Mouse (Mus musculus) embryo, embryonic 10.5 days (tissue): ENCODE measurements at regions not wholly inside any gene's neighbourhood (a gene's known extent, or its start where the extent isn't known, plus 50 kb on each side); places are given as distances from the start of the nearest gene placed in this dataset.

ENCODE experiments used
- DNase-seq: peaks from one replicate; pipeline ENCODE4 v3.0.0-alpha.2; 2015; ENCODE audit warnings: low spot score

GRCm38 (mm10) chr6:31277792-31278191 is 120.7 kb upstream of the Mkln1 start:
- no peak for DNase-seq

GRCm38 (mm10) chr6:31283973-31284372 is 114.6 kb upstream of the Mkln1 start:
- DNase-seq, result no peak

- no peak for DNase-seq
Observed at GRCm38 (mm10) chr6:31284390-31284789, 114.1 kb upstream of the Mkln1 start.

- no peak for DNase-seq
Observed at GRCm38 (mm10) chr6:31285064-31285463, 113.5 kb upstream of the Mkln1 start.

- no peak for DNase-seq
Observed at GRCm38 (mm10) chr6:31285981-31286737, 112.4 kb upstream of the Mkln1 start.

- no peak for DNase-seq
Observed at GRCm38 (mm10) chr6:31287176-31287575, 111.4 kb upstream of the Mkln1 start.

GRCm38 (mm10) chr6:31287686-31288085 is 110.8 kb upstream of the Mkln1 start:
- DNase-seq, result no peak

- DNase-seq, result peak; percentile 40
Observed at GRCm38 (mm10) chr6:31288421-31289233, 109.9 kb upstream of the Mkln1 start.

- no peak for DNase-seq
Observed at GRCm38 (mm10) chr6:31289234-31289486, 109.4 kb upstream of the Mkln1 start.

- DNase-seq, result no peak
Observed at GRCm38 (mm10) chr6:31292081-31292480, 106.5 kb upstream of the Mkln1 start.

- peak; percentile 21 for DNase-seq
Observed at GRCm38 (mm10) chr6:31293008-31293407, 105.5 kb upstream of the Mkln1 start.

GRCm38 (mm10) chr6:31299395-31299794 is 99.1 kb upstream of the Mkln1 start:
- DNase-seq, result no peak

- DNase-seq, result no peak
Observed at GRCm38 (mm10) chr6:31305736-31306135, 92.8 kb upstream of the Mkln1 start.

- peak; percentile 56 for DNase-seq
Observed at GRCm38 (mm10) chr6:31307047-31307633, 91.4 kb upstream of the Mkln1 start.

GRCm38 (mm10) chr6:31307899-31308298 is 90.6 kb upstream of the Mkln1 start:
- DNase-seq, result no peak

GRCm38 (mm10) chr6:31310660-31311059 is 87.9 kb upstream of the Mkln1 start:
- no peak for DNase-seq

GRCm38 (mm10) chr6:31313869-31314470 is 84.6 kb upstream of the Mkln1 start:
- DNase-seq, result no peak

GRCm38 (mm10) chr6:31317741-31318225 is 80.8 kb upstream of the Mkln1 start:
- DNase-seq, result peak; percentile 42

- peak; percentile 74 for DNase-seq
Observed at GRCm38 (mm10) chr6:31318506-31318905, 80.0 kb upstream of the Mkln1 start.

GRCm38 (mm10) chr6:31319431-31319830 is 79.1 kb upstream of the Mkln1 start:
- no peak for DNase-seq

- no peak for DNase-seq
Observed at GRCm38 (mm10) chr6:31320141-31320830, 78.2 kb upstream of the Mkln1 start.
